Mouse (Mus musculus): ENCODE results near the gene 2700049A03Rik. TPM values are rescaled to one million over a fixed set of nuclear protein-coding genes. Genes with fewer than 3 reads are reported as not detected.

2700049A03Rik gene
- polyA plus RNA-seq, 1 experiment from 2014 or later = 13.2 TPM

GRCm38 (mm10) chr12:71258196-71258920 is 121.7 kb downstream of the 2700049A03Rik start:
- H3K4me3 ChIP-seq (ENCODE audit: low read depth, low read length) = no peak overlapping the region
- DNase-seq (ENCODE audit: low spot score) (no peak), ATAC-seq (replicated peaks; ENCODE audit: low FRiP score, low TSS enrichment, low read depth) (0 out of 2 replicates have a peak, but pooled peaks have one; percentile 27)
- H3K9ac ChIP-seq (ENCODE audit: low read length) = no peak overlapping the region
- 19% methylated on average over 18 of the region's 18 CpGs for WGBS
- H3K4me1 ChIP-seq (replicated peaks; ENCODE audit: control insufficient read depth, insufficient read depth, low read length) = peaks cover 10% of the 10 kb centered on the region; the same call in 1 of the 2 replicates
- no peaks in the 10 kb centered on the region for H3K27me3 ChIP-seq (replicated peaks; ENCODE audit: control insufficient read depth, insufficient read depth, low read length)
- H3K9me3 ChIP-seq (ENCODE audit: control insufficient read depth, low read length) = peaks cover 4% of the 10 kb centered on the region; the same call in 1 of the 2 replicates
- no peaks in the 10 kb centered on the region for H3K36me3 ChIP-seq (ENCODE audit: control insufficient read depth, insufficient read depth, low read length)
- H3K4me2 ChIP-seq (ENCODE audit: low read length) = peak overlapping the region; percentile 3; the same call in 1 of the 2 replicates
- H3K27ac ChIP-seq (ENCODE audit: low read depth) = no peak overlapping the region

- ATAC-seq (replicated peaks; ENCODE audit: low FRiP score, low TSS enrichment, low read depth) (no peak), DNase-seq (ENCODE audit: low spot score) (no peak)
- Histone ChIP-seq H3K9ac (ENCODE audit: low read length) (no peak overlapping the region), H3K36me3 (ENCODE audit: control insufficient read depth, insufficient read depth, low read length) (no peaks in the 10 kb centered on the region), H3K4me3 (ENCODE audit: low read depth, low read length) (no peak overlapping the region), H3K9me3 (ENCODE audit: control insufficient read depth, low read length) (peaks cover 4% of the 10 kb centered on the region; the same call in 1 of the 2 replicates), H3K27me3 (replicated peaks; ENCODE audit: control insufficient read depth, insufficient read depth, low read length) (no peaks in the 10 kb centered on the region), H3K4me2 (ENCODE audit: low read length) (no peak overlapping the region), H3K4me1 (replicated peaks; ENCODE audit: control insufficient read depth, insufficient read depth, low read length) (no peaks in the 10 kb centered on the region), H3K27ac (ENCODE audit: low read depth) (no peak overlapping the region)
- 58% methylated on average over 4 of the region's 4 CpGs for WGBS
These were observed 127.6 kb downstream of the 2700049A03Rik start for GRCm38 (mm10) chr12:71264211-71264610.

- H3K27me3 ChIP-seq (replicated peaks; ENCODE audit: control insufficient read depth, insufficient read depth, low read length) = no peaks in the 10 kb centered on the region
- no peaks in the 10 kb centered on the region for H3K4me1 ChIP-seq (replicated peaks; ENCODE audit: control insufficient read depth, insufficient read depth, low read length)
- H3K36me3 ChIP-seq (ENCODE audit: control insufficient read depth, insufficient read depth, low read length) = no peaks in the 10 kb centered on the region
- DNase-seq (ENCODE audit: low spot score) = no peak
- H3K4me3 ChIP-seq (ENCODE audit: low read depth, low read length) = no peak overlapping the region
- WGBS = 92% methylated on average over 7 of the region's 7 CpGs
- no peak overlapping the region for H3K27ac ChIP-seq (ENCODE audit: low read depth)
- no peak for ATAC-seq (replicated peaks; ENCODE audit: low FRiP score, low TSS enrichment, low read depth)
- no peaks in the 10 kb centered on the region for H3K9me3 ChIP-seq (ENCODE audit: control insufficient read depth, low read length)
- no peak overlapping the region for H3K9ac ChIP-seq (ENCODE audit: low read length)
- no peak overlapping the region for H3K4me2 ChIP-seq (ENCODE audit: low read length)
These were observed 132.7 kb downstream of the 2700049A03Rik start for GRCm38 (mm10) chr12:71269367-71269766.

GRCm38 (mm10) chr12:71271131-71271530 is 134.5 kb downstream of the 2700049A03Rik start:
- 85% methylated on average over 5 of the region's 5 CpGs for WGBS
- Histone ChIP-seq H3K27ac (ENCODE audit: low read depth) (no peak overlapping the region), H3K4me2 (ENCODE audit: low read length) (no peak overlapping the region), H3K4me3 (ENCODE audit: low read depth, low read length) (no peak overlapping the region), H3K4me1 (replicated peaks; ENCODE audit: control insufficient read depth, insufficient read depth, low read length) (no peaks in the 10 kb centered on the region), H3K9ac (ENCODE audit: low read length) (no peak overlapping the region), H3K36me3 (ENCODE audit: control insufficient read depth, insufficient read depth, low read length) (no peaks in the 10 kb centered on the region), H3K9me3 (ENCODE audit: control insufficient read depth, low read length) (no peaks in the 10 kb centered on the region), H3K27me3 (replicated peaks; ENCODE audit: control insufficient read depth, insufficient read depth, low read length) (no peaks in the 10 kb centered on the region)
- no peak for DNase-seq (ENCODE audit: low spot score)
- no peak for ATAC-seq (replicated peaks; ENCODE audit: low FRiP score, low TSS enrichment, low read depth)

GRCm38 (mm10) chr12:71274519-71275237 is 138.0 kb downstream of the 2700049A03Rik start:
- WGBS = 91% methylated on average over 5 of the region's 5 CpGs
- no peaks in the 10 kb centered on the region for H3K27me3 ChIP-seq (replicated peaks; ENCODE audit: control insufficient read depth, insufficient read depth, low read length)

GRCm38 (mm10) chr12:71275906-71276595 is 139.4 kb downstream of the 2700049A03Rik start:
- H3K9me3 ChIP-seq (ENCODE audit: control insufficient read depth, low read length) = no peaks in the 10 kb centered on the region
- H3K27me3 ChIP-seq (replicated peaks; ENCODE audit: control insufficient read depth, insufficient read depth, low read length) = no peaks in the 10 kb centered on the region
- no peak for ATAC-seq (replicated peaks; ENCODE audit: low FRiP score, low TSS enrichment, low read depth)
- H3K4me1 ChIP-seq (replicated peaks; ENCODE audit: control insufficient read depth, insufficient read depth, low read length) = no peaks in the 10 kb centered on the region
- H3K36me3 ChIP-seq (ENCODE audit: control insufficient read depth, insufficient read depth, low read length) = no peaks in the 10 kb centered on the region
- H3K4me2 ChIP-seq (ENCODE audit: low read length) = no peak overlapping the region
- DNase-seq (ENCODE audit: low spot score) = no peak
- H3K27ac ChIP-seq (ENCODE audit: low read depth) = no peak overlapping the region
- no peak overlapping the region for H3K9ac ChIP-seq (ENCODE audit: low read length)
- WGBS = 79% methylated on average over 8 of the region's 8 CpGs
- H3K4me3 ChIP-seq (ENCODE audit: low read depth, low read length) = no peak overlapping the region

More at GRCm38 (mm10) chr12:71274519-71275237, 138.0 kb downstream of the 2700049A03Rik start:
- no peak overlapping the region for H3K9ac ChIP-seq (ENCODE audit: low read length)
- no peak overlapping the region for H3K27ac ChIP-seq (ENCODE audit: low read depth)
- H3K4me2 ChIP-seq (ENCODE audit: low read length) = no peak overlapping the region
- no peak for DNase-seq (ENCODE audit: low spot score)
- ATAC-seq (replicated peaks; ENCODE audit: low FRiP score, low TSS enrichment, low read depth) = no peak
- no peaks in the 10 kb centered on the region for H3K4me1 ChIP-seq (replicated peaks; ENCODE audit: control insufficient read depth, insufficient read depth, low read length)
- H3K9me3 ChIP-seq (ENCODE audit: control insufficient read depth, low read length) = no peaks in the 10 kb centered on the region
- no peak overlapping the region for H3K4me3 ChIP-seq (ENCODE audit: low read depth, low read length)
- H3K36me3 ChIP-seq (ENCODE audit: control insufficient read depth, insufficient read depth, low read length) = no peaks in the 10 kb centered on the region

GRCm38 (mm10) chr12:71279521-71280262 is 143.0 kb downstream of the 2700049A03Rik start:
- no peak overlapping the region for H3K9ac ChIP-seq (ENCODE audit: low read length)
- WGBS = 68% methylated on average over 12 of the region's 12 CpGs
- no peak overlapping the region for H3K4me2 ChIP-seq (ENCODE audit: low read length)
- ATAC-seq (replicated peaks; ENCODE audit: low FRiP score, low TSS enrichment, low read depth) (no peak), DNase-seq (ENCODE audit: low spot score) (no peak)
- H3K4me3 ChIP-seq (ENCODE audit: low read depth, low read length) = no peak overlapping the region
- no peaks in the 10 kb centered on the region for H3K27me3 ChIP-seq (replicated peaks; ENCODE audit: control insufficient read depth, insufficient read depth, low read length)
- no peak overlapping the region for H3K27ac ChIP-seq (ENCODE audit: low read depth)
- H3K4me1 ChIP-seq (replicated peaks; ENCODE audit: control insufficient read depth, insufficient read depth, low read length) = no peaks in the 10 kb centered on the region
- 0 out of 2 replicates have a peak, but pooled peaks cover 7% of the 10 kb centered on the region for H3K9me3 ChIP-seq (ENCODE audit: control insufficient read depth, low read length)
- H3K36me3 ChIP-seq (ENCODE audit: control insufficient read depth, insufficient read depth, low read length) = no peaks in the 10 kb centered on the region

GRCm38 (mm10) chr12:71281201-71281768 is 144.6 kb downstream of the 2700049A03Rik start:
- no peak overlapping the region for H3K27ac ChIP-seq (ENCODE audit: low read depth)
- no peaks in the 10 kb centered on the region for H3K4me1 ChIP-seq (replicated peaks; ENCODE audit: control insufficient read depth, insufficient read depth, low read length)
- no peak for DNase-seq (ENCODE audit: low spot score)
- H3K27me3 ChIP-seq (replicated peaks; ENCODE audit: control insufficient read depth, insufficient read depth, low read length) = no peaks in the 10 kb centered on the region
- no peak overlapping the region for H3K4me2 ChIP-seq (ENCODE audit: low read length)
- H3K36me3 ChIP-seq (ENCODE audit: control insufficient read depth, insufficient read depth, low read length) = no peaks in the 10 kb centered on the region
- H3K4me3 ChIP-seq (ENCODE audit: low read depth, low read length) = no peak overlapping the region
- 87% methylated on average over 12 of the region's 12 CpGs for WGBS
- H3K9ac ChIP-seq (ENCODE audit: low read length) = no peak overlapping the region
- 0 out of 2 replicates have a peak, but pooled peaks cover 7% of the 10 kb centered on the region for H3K9me3 ChIP-seq (ENCODE audit: control insufficient read depth, low read length)
- no peak for ATAC-seq (replicated peaks; ENCODE audit: low FRiP score, low TSS enrichment, low read depth)
